9 mouse cellular contexts compared by ENCODE assay signal in the genomic region with DNA sequence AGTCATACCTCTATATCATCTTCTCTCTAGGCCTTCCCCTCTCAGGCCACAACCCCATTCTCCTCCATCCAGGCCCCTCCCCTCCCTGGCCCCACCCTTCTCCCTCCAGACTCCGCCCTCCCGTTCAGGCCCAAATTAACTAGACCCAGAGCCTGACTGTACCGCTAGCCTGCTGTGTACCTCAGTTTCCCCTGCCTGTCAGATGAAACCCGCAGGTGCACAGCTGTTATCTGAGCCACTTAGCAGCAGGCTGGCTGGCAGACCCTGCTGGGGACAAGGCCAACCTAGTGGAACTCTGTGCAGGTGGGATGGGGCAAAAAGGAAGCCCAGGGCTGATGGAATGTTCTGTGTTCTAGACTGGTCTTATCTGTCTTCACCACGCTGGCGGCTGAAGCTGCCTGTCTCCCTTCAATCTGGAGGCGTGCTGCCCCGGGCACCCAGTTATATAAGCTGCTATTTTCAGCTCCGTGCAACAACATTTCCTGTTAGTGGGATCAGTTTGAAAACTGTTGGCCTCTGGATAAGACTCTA. TPM values are rescaled to one million over a fixed set of nuclear protein-coding genes. Genes with fewer than 3 reads are reported as not detected.
DNase-seq lines count a peak whose midpoint lies in the region; ATAC-seq and TF ChIP-seq lines count a peak whose summit lies in the region.
"Had no signal": no experiment of that assay in that cellular context is flagged by ENCODE, and none has a peak within 500 bp of the region (broad histone marks: within the 10 kb centered on the region; RNA-seq: fewer than 3 reads in every experiment).

No protein-coding gene starts in this region.

- no peak overlapping the region for H3ac ChIP-seq in myocyte (ENCODE audit: control insufficient read depth, insufficient read length)

- TF ChIP-seq POLR2A in myocyte (IDR thresholded peaks at IDR 0.05; ENCODE audit: insufficient read length, low read depth), result no peak

- ATAC-seq in kidney, embryonic 14.5 days (ENCODE audit: low FRiP score, low TSS enrichment), result no peak
- peak; percentile 33 for ATAC-seq in common myeloid progenitor, adult 5-6 weeks (replicated peaks; ENCODE audit: low read depth, poor library complexity, severe bottlenecking)
- ATAC-seq in intestine, postnatal 0 days, result no peak
- no peak for ATAC-seq in activated CD4-positive, CD25-positive, alpha-beta regulatory T cell, adult 4 months

- peaks cover 89% of the 10 kb centered on the region for H3K27me3 ChIP-seq in kidney, embryonic 14.5 days (ENCODE audit: control insufficient read depth, insufficient read depth, low read length)
- peaks cover 19% of the 10 kb centered on the region for H3K27me3 ChIP-seq in intestine, postnatal 0 days (replicated peaks; ENCODE audit: control insufficient read depth, insufficient read depth, low read length)
- no peaks in the 10 kb centered on the region for H3K27me3 ChIP-seq in myocyte (ENCODE audit: control insufficient read depth, insufficient read depth, insufficient read length)

- H3K4me3 ChIP-seq in kidney, embryonic 14.5 days (ENCODE audit: low read length), result no peak overlapping the region
- no peak overlapping the region for H3K4me3 ChIP-seq in intestine, postnatal 0 days (ENCODE audit: low read depth, low read length)
- H3K4me3 ChIP-seq in myocyte, result peak overlapping the region; percentile 20

- TF ChIP-seq CTCF in intestine, postnatal 0 days (IDR thresholded peaks at IDR 0.05; ENCODE audit: low read depth), result no peak

- intact Hi-C loops in left cerebral cortex, postnatal 10 days (cut with DNase I), result loop anchor here (10.0 kb wide), 1 partner anchor 161 kb away; no protein-coding TSS in a partner anchor

- H3K27ac ChIP-seq in kidney, embryonic 14.5 days (ENCODE audit: low read depth, low read length), result no peak overlapping the region
- peak overlapping the region; percentile 72 for H3K27ac ChIP-seq in intestine, postnatal 0 days (ENCODE audit: low read depth, low read length)

- DNase-seq in kidney, postnatal 36 days, result peak; percentile 47 to 60
- no peak for DNase-seq in cerebellum, postnatal 25 days
- no peak for DNase-seq in left cerebral cortex, postnatal 10 days (ENCODE audit: extremely low spot score in 1 of 2, low spot score in 2 of 2)

- no peak overlapping the region for H3K9ac ChIP-seq in kidney, embryonic 14.5 days (ENCODE audit: low read depth, low read length)
- no peak overlapping the region for H3K9ac ChIP-seq in intestine, postnatal 0 days (ENCODE audit: low read depth, low read length)

- no peaks in the 10 kb centered on the region for H3K79me2 ChIP-seq in myocyte (ENCODE audit: control insufficient read depth, insufficient read depth)

- 45% methylated on average over 9 of the region's 9 CpGs for WGBS in kidney, embryonic 14.5 days
- WGBS in intestine, postnatal 0 days, result 34% methylated on average over 9 of the region's 9 CpGs

- peaks cover 27% of the 10 kb centered on the region for H3K4me1 ChIP-seq in kidney, embryonic 14.5 days (ENCODE audit: control insufficient read depth, insufficient read depth, low read length)
- peaks cover 24% of the 10 kb centered on the region for H3K4me1 ChIP-seq in intestine, postnatal 0 days (replicated peaks; ENCODE audit: control insufficient read depth, insufficient read depth, low read length)

- H3K36me3 ChIP-seq in kidney, embryonic 14.5 days (ENCODE audit: control insufficient read depth, insufficient read depth, low read length), result no peaks in the 10 kb centered on the region
- peaks cover 3% of the 10 kb centered on the region; the same call in 1 of the 2 replicates for H3K36me3 ChIP-seq in intestine, postnatal 0 days (ENCODE audit: control insufficient read depth, insufficient read depth)
- no peaks in the 10 kb centered on the region for H3K36me3 ChIP-seq in myocyte (ENCODE audit: control insufficient read depth, insufficient read depth)

- no peaks in the 10 kb centered on the region for H3K9me3 ChIP-seq in kidney, embryonic 14.5 days (ENCODE audit: control insufficient read depth, low read length)
- no peaks in the 10 kb centered on the region for H3K9me3 ChIP-seq in intestine, postnatal 0 days (ENCODE audit: control insufficient read depth)

- H3K4me2 ChIP-seq in kidney, embryonic 14.5 days (replicated peaks; ENCODE audit: low read depth, low read length), result no peak overlapping the region
- peak overlapping the region; percentile 61 for H3K4me2 ChIP-seq in intestine, postnatal 0 days (replicated peaks; ENCODE audit: low read depth)
- H3K4me2 ChIP-seq in myocyte (ENCODE audit: low read depth), result peak overlapping the region; percentile 59

TF ChIP-seq in myocyte, 11 proteins besides CTCF, POLR2A, EP300 and RAD21:
- TF ChIP-seq REST (IDR thresholded peaks at IDR 0.05; ENCODE audit: insufficient read depth, insufficient read length) (no peak), POLR2AphosphoS2 (IDR thresholded peaks at IDR 0.05; ENCODE audit: insufficient read length, low read depth) (peak; percentile 40), USF1 (IDR thresholded peaks at IDR 0.05; ENCODE audit: low read depth) (no peak), MYOD1 (IDR thresholded peaks at IDR 0.05; ENCODE audit: control insufficient read depth in 1 of 3, insufficient read length in 2 of 3, low read depth in 2 of 3) (peak in 1 of 3 experiments; percentile 9), MYOG (IDR thresholded peaks at IDR 0.05; ENCODE audit: control insufficient read depth in 1 of 3, insufficient read depth in 1 of 3, insufficient read length in 2 of 3, low read depth in 2 of 3) (peak in 1 of 3 experiments; percentile 44)
TF ChIP-seq in myocyte: peak in this region for 3.

RNA-seq across cellular contexts. Expression of gene Adamtsl5, which starts 4.0 kb away (rescaled TPM):
- polyA plus RNA-seq in kidney, embryonic 14.5 days (2014; fragmentation: Nextera tagmentation; extraction: Ambion mirVana), result 1.2 and 2.7 TPM in 2 replicates
- total RNA-seq in common myeloid progenitor, adult 5-6 weeks (2017), result 0.10 and 0.64 TPM in 2 replicates
- polyA plus RNA-seq in intestine, postnatal 0 days (2015; fragmentation: Nextera tagmentation; extraction: Ambion mirVana), result 46.7 and 50.4 TPM in 2 replicates
- 57.8 TPM for polyA plus RNA-seq in myocyte (2012; fragmentation: generic; extraction: Trizol)
- under 1 TPM; 0.66 to 0.85 TPM for total RNA-seq in left cerebral cortex, postnatal 10 days (2021)
- polyA plus RNA-seq in activated CD4-positive, CD25-positive, alpha-beta regulatory T cell, adult 4 months (2017; shearing (Covaris generic)), result not detected
- total RNA-seq: neutrophil, adult 5-6 weeks had no signal

RNA-seq across cellular contexts. Expression of gene Plk5, which starts 12.1 kb away (rescaled TPM):
- 0.62 and 0.66 TPM in 2 replicates for polyA plus RNA-seq in kidney, embryonic 14.5 days (2014; fragmentation: Nextera tagmentation; extraction: Ambion mirVana)
- 0.55 TPM in 1 of 2 replicates, not detected in the other for total RNA-seq in common myeloid progenitor, adult 5-6 weeks (2017)
- polyA plus RNA-seq in intestine, postnatal 0 days (2015; fragmentation: Nextera tagmentation; extraction: Ambion mirVana), result 0.09 and 0.20 TPM in 2 replicates
- polyA plus RNA-seq in myocyte (2012; fragmentation: generic; extraction: Trizol), result 0.05 TPM
- total RNA-seq in left cerebral cortex, postnatal 10 days (2021), result 1 to 10 TPM; 3.1 to 5.1 TPM
- not detected for polyA plus RNA-seq in activated CD4-positive, CD25-positive, alpha-beta regulatory T cell, adult 4 months (2017; shearing (Covaris generic))
- total RNA-seq: neutrophil, adult 5-6 weeks had no signal

RNA-seq across cellular contexts. Expression of gene Reep6, which starts 14.4 kb away (rescaled TPM):
- 5.6 and 7.1 TPM in 2 replicates for polyA plus RNA-seq in kidney, embryonic 14.5 days (2014; fragmentation: Nextera tagmentation; extraction: Ambion mirVana)
- 2.9 and 3.6 TPM in 2 replicates for total RNA-seq in common myeloid progenitor, adult 5-6 weeks (2017)
- 261 and 282 TPM in 2 replicates for polyA plus RNA-seq in intestine, postnatal 0 days (2015; fragmentation: Nextera tagmentation; extraction: Ambion mirVana)
- polyA plus RNA-seq in myocyte (2012; fragmentation: generic; extraction: Trizol), result 25.7 TPM
- 10 to 100 TPM in 1 of 2 experiments, 1 to 10 TPM in 1; 9.3 to 10.1 TPM for total RNA-seq in left cerebral cortex, postnatal 10 days (2021)
- polyA plus RNA-seq in activated CD4-positive, CD25-positive, alpha-beta regulatory T cell, adult 4 months (2017; shearing (Covaris generic)), result not detected
- total RNA-seq: neutrophil, adult 5-6 weeks had no signal

RNA-seq across cellular contexts. Expression of gene Pcsk4, which starts 14.9 kb away (rescaled TPM):
- polyA plus RNA-seq in kidney, embryonic 14.5 days (2014; fragmentation: Nextera tagmentation; extraction: Ambion mirVana), result 6.2 and 8.1 TPM in 2 replicates
- total RNA-seq in common myeloid progenitor, adult 5-6 weeks (2017), result 2.7 and 5.9 TPM in 2 replicates
- polyA plus RNA-seq in intestine, postnatal 0 days (2015; fragmentation: Nextera tagmentation; extraction: Ambion mirVana), result 13.1 and 18.8 TPM in 2 replicates
- 2.1 TPM for polyA plus RNA-seq in myocyte (2012; fragmentation: generic; extraction: Trizol)
- 1 to 10 TPM; 9.8 to 9.9 TPM for total RNA-seq in left cerebral cortex, postnatal 10 days (2021)
- 10 to 100 TPM in 1 of 2 experiments, 1 to 10 TPM in 1; 6.7 to 11.9 TPM for polyA plus RNA-seq in activated CD4-positive, CD25-positive, alpha-beta regulatory T cell, adult 4 months (2017; shearing (Covaris generic))
- total RNA-seq: neutrophil, adult 5-6 weeks had no signal

RNA-seq across cellular contexts. Expression of gene 2310011J03Rik, which starts 23.9 kb away (rescaled TPM):
- 36.1 and 40.5 TPM in 2 replicates for polyA plus RNA-seq in kidney, embryonic 14.5 days (2014; fragmentation: Nextera tagmentation; extraction: Ambion mirVana)
- total RNA-seq in common myeloid progenitor, adult 5-6 weeks (2017), result 15.8 and 19.8 TPM in 2 replicates
- polyA plus RNA-seq in intestine, postnatal 0 days (2015; fragmentation: Nextera tagmentation; extraction: Ambion mirVana), result 85.2 and 87.6 TPM in 2 replicates
- polyA plus RNA-seq in myocyte (2012; fragmentation: generic; extraction: Trizol), result 44.0 TPM
- 10 to 100 TPM; 19.9 to 21.0 TPM for total RNA-seq in left cerebral cortex, postnatal 10 days (2021)
- 10 to 100 TPM; 44.0 to 54.5 TPM for polyA plus RNA-seq in activated CD4-positive, CD25-positive, alpha-beta regulatory T cell, adult 4 months (2017; shearing (Covaris generic))

Comparison
In these comparisons a context has a peak if more than half of its experiments do, and no peak if none do; other contexts are left out.
1. DNase-seq: peak in kidney, postnatal 36 days (2 of 2); none in cerebellum, postnatal 25 days (0 of 2) and left cerebral cortex, postnatal 10 days (0 of 2).
2. RNA of gene Adamtsl5, which starts 4.0 kb away (polyA plus RNA-seq): 57.8 TPM in myocyte (single experiment) and 46.7 to 50.4 TPM in intestine, postnatal 0 days; 1.2 to 2.7 TPM in kidney, embryonic 14.5 days and not detected in activated CD4-positive, CD25-positive, alpha-beta regulatory T cell, adult 4 months; every median in the first group is over 10 times any median in the second.